Mouse (Mus musculus) brown adipose tissue, adult 24 weeks (tissue): ENCODE results near the gene Gm32802. TPM values are rescaled to one million over a fixed set of nuclear protein-coding genes. Genes with fewer than 3 reads are reported as not detected.
"Not testable (repeated sequence)": the region's sequence is repeated elsewhere in the genome, so short reads cannot be mapped to it uniquely, and the experiment has no call there.

Experiments
- H3K27ac ChIP-seq: fragments of 200-500 bp; replicated peaks from 2 replicates; pipeline ENCODE4 v1.5.1; 2012; ENCODE audit warnings: low read depth, mild to moderate bottlenecking, low read length
- H3K4me1 ChIP-seq: fragments of 200-500 bp; 2 replicates; pipeline ENCODE4 v1.6.1; 2012; ENCODE audit warnings: low read length, mixed read lengths; ENCODE audit not compliant: control insufficient read depth, insufficient read depth, insufficient read length
- H3K4me3 ChIP-seq: fragments of 200-500 bp; 2 replicates; pipeline ENCODE4 v1.5.1; 2012; ENCODE audit warnings: low read depth, mild to moderate bottlenecking, low read length, moderate library complexity; ENCODE audit not compliant: insufficient read depth
- polyA plus RNA-seq: library from polyadenylated mRNA; stranded (reverse); fragments of >200 nt; gene quantifications from 2 replicates; pipeline ENCODE4 v1.2.4, GENCODE M21; 2012; ENCODE audit not compliant: missing spikeins, insufficient read depth, insufficient read length

Gm32802 gene
- polyA plus RNA-seq, result not detected in 2 replicates

GRCm38 (mm10) chr10:118258388-118258787 is at the start of gene Gm32802:
Gene Gm32802 (plus strand): TSS chr10:118258688.
- not testable (repeated sequence) for H3K27ac ChIP-seq, H3K4me1 ChIP-seq, H3K4me3 ChIP-seq

GRCm38 (mm10) chr10:118215719-118216393 is 42.6 kb upstream of the Gm32802 start:
- not testable (repeated sequence) for H3K4me1 ChIP-seq, H3K4me3 ChIP-seq, H3K27ac ChIP-seq

GRCm38 (mm10) chr10:118227629-118228028 is 30.9 kb upstream of the Gm32802 start:
- H3K4me3 ChIP-seq, result not testable (repeated sequence)

GRCm38 (mm10) chr10:118232607-118233006 is 25.9 kb upstream of the Gm32802 start:
- not testable (repeated sequence) for H3K4me1 ChIP-seq, H3K27ac ChIP-seq, H3K4me3 ChIP-seq

More at GRCm38 (mm10) chr10:118227629-118228028, 30.9 kb upstream of the Gm32802 start:
- not testable (repeated sequence) for H3K27ac ChIP-seq, H3K4me1 ChIP-seq

- not testable (repeated sequence) for H3K4me3 ChIP-seq, H3K27ac ChIP-seq, H3K4me1 ChIP-seq
Measured at GRCm38 (mm10) chr10:118240680-118241079, 17.8 kb upstream of the Gm32802 start, which contains the start of gene Gm32717. Gene Gm32717 (minus strand): TSS chr10:118240780.

GRCm38 (mm10) chr10:118249006-118249595 is 9.4 kb upstream of the Gm32802 start:
- not testable (repeated sequence) for H3K4me3 ChIP-seq, H3K4me1 ChIP-seq, H3K27ac ChIP-seq

GRCm38 (mm10) chr10:118250852-118251295 is 7.6 kb upstream of the Gm32802 start:
- H3K4me1 ChIP-seq, result no peaks in the 10 kb centered on the region
- no peak overlapping the region for H3K4me3 ChIP-seq
- no peak overlapping the region for H3K27ac ChIP-seq

GRCm38 (mm10) chr10:118268812-118269211 is 10.3 kb downstream of the Gm32802 start:
- not testable (repeated sequence) for H3K4me3 ChIP-seq, H3K4me1 ChIP-seq, H3K27ac ChIP-seq

GRCm38 (mm10) chr10:118271416-118271815 is 12.9 kb downstream of the Gm32802 start:
- not testable (repeated sequence) for H3K27ac ChIP-seq, H3K4me1 ChIP-seq, H3K4me3 ChIP-seq

- H3K4me1 ChIP-seq, H3K4me3 ChIP-seq, H3K27ac ChIP-seq: not testable (repeated sequence)
Measured at GRCm38 (mm10) chr10:118278069-118278468, 19.6 kb downstream of the Gm32802 start.

GRCm38 (mm10) chr10:118282565-118282964 is 24.1 kb downstream of the Gm32802 start:
- H3K4me1 ChIP-seq, H3K4me3 ChIP-seq, H3K27ac ChIP-seq: not testable (repeated sequence)

GRCm38 (mm10) chr10:118283016-118283415 is 24.5 kb downstream of the Gm32802 start:
- not testable (repeated sequence) for H3K4me3 ChIP-seq, H3K27ac ChIP-seq, H3K4me1 ChIP-seq

- Histone ChIP-seq H3K27ac (no peak within 1 kb of the TSS), H3K4me1 (no peaks in the 10 kb centered on the region), H3K4me3 (no peak within 1 kb of the TSS)
Measured at GRCm38 (mm10) chr10:118294938-118295337, 36.5 kb downstream of the Gm32802 start, which contains the start of gene Iltifb. Gene Iltifb (minus strand): TSS chr10:118295038.

GRCm38 (mm10) chr10:118302133-118302532 is 43.6 kb downstream of the Gm32802 start:
- not testable (repeated sequence) for H3K27ac ChIP-seq, H3K4me3 ChIP-seq

More at GRCm38 (mm10) chr10:118302133-118302532, 43.6 kb downstream of the Gm32802 start:
- H3K4me1 ChIP-seq, result not testable (repeated sequence)
